Mouse (Mus musculus) kidney, adult 9 months (tissue): ENCODE measurements around the gene Plekha3.

ENCODE experiments used
- DNase-seq: peaks from one replicate; pipeline ENCODE4 v3.0.0; 2022

Plekha3 gene

DNA sequence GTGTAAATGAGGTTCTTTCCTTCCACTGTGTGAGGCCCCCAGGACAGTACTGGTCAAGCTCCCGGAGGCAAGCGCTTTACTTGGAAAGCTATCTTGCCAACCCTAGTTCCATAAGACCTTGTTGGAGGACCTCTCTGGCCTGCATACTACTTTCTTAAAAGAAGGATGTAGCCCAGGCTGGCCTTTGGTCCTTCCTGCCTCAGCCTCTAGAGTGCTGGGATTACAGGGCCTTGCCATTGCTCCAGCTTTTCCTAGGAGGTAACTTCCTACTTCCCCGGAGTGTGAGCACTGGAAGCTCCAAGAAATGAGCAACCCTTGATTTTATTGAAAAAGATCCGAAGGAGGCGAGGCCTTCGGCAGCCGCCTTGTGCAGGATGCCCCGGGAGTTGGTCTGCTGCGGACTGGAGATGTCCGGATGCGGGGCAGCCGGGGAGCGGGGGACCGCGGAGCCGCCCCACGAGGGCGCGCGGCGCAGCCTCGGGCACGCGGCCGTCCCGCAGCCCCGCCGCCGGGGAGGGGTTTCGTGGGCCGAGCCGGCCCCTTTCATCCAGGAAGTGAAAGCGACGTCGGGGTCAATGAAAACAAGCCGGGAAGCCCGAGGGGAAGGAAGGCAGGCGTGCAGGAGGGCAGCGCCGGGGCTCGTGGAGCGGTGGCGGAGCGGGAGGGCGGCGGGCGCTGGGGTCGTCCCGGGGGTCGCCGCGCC is at the start of gene Plekha3:
Plekha3 (plus strand) TSS at position 557 of the 703 bp plus-strand sequence.
- DNase-seq: peak; percentile 85

DNA sequence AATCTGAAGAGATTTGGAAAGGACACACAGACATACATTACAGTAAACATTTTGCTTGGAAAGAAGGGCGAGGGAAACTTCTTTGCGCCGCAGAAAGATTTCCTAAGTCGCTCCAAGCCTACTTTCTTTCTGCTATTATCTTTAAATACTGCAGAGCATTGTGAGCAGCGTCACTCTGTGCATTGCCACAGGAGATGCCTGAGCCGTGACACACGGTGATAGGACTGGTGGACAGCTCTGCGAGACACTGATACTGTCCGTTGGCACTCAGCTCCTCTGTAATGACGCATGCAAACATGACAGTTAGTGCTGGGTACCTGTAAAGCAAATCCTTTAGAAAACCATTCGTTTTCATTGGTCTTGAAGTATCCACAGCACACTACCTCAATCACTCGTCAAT is 44.8 kb upstream of the Plekha3 start:
- no peak for DNase-seq

DNA sequence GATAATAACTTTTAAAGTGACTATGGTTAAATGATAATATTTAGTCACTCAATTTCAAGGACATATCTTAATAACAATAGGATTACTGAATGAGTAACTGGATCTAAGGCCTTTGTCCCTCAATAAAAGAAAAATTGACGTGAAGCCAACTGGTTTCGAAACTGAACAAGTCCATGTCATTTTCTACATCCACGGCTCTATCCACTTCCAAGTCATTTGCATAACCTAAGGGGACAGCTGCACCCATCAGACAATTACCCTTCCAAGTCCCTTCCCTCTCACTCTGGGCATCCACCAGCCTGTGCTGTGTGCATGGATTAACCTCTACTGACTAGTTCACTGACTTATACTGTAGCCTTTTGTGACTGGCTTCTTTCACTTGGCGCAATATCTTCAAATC is 43.5 kb upstream of the Plekha3 start:
- no peak for DNase-seq

DNA sequence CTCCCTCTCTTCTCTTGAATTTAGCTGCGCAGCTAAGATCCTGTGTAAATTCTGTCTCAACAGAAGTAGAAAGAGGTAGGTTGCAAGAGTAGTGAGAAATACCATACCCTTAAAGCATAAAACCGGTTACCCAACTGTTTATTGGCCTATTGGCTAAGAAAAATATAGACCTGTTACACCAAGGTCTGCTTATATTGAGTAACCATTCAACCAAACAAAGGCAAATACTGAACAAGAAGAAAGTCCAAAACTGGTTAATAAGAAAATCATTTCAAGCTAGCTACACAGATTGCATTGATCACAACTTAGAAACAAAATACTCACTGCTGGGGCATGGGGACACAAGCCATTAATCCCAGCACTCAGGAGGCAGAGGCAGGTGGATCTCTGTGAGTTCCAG is 35.4 kb upstream of the Plekha3 start:
- no peak for DNase-seq

DNA sequence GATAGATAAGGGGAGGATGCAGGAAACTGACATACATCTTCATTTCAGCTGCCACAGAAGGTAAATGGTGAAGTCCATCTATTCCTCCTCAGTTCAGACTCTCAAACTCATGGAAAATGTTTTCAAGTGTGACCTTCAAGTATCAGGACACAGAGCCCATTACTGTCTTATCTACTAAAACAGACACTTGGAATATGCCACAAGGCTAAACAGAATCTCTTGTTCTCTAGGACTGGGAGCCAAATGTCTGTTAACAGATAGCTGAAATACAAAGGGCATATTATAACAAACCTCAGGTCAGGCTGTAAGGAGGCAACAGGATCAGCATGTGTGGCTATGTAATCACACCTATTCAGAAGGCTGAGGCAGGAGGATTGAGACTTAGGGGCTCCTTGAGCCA is 31.3 kb upstream of the Plekha3 start:
- no peak for DNase-seq

DNA sequence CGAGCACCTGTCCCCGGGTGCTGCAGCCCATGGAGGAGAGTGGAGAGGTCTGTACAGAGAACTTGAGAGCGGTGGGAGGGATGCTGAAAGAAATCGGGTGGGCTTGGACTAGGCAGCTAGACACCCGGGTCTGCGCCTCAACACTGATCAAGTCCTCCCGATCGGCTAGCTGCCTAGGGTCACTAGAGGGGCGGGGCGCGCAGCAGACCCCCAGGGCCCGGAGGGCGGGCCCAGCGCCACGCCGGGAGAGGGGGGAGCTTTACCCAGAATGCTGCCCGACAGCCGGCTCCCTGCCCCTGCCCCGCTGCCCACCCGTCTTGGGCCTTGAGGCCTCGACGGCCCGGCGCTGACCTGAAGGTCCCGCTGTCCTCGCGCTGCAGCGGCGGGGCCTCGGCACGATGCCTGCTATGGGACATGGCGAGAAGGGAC is 27.6 kb upstream of the Plekha3 start:
- no peak for DNase-seq

DNA sequence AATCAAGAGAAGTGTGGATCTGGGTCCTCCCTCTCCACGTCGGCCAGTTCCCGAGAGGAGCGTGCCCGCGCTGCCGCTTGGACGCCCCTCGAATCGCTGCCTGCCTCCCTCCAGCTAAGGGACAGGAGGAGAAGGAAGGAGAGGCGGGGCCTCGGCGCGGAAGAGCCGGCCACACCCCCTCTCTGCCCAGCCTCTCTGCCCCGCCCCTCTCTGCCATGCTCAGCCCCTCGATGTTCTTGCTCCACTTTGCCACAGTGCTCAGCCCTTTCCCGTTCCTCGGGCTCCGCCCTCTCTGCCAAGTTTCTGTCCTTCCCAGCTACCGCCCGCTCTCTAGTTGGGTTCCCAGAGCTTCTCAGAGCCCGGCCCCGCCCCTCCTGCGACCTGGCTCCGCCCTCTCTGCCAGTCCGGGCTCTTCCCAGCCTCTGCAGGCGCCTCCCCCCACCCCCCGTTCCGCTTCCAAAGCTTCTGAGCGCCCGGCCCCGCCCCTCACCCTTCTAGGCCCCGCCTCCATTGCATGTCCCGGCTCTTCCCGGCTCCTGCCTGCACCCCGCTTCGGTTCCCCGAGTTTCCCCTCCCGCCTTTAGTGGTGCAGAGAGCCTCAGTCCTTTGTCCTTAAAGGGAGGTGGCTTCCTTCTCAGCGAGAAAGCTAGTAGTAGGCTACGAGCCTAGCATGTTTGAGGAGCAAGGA is 27.1 kb upstream of the Plekha3 start, which contains the start of the genes Prkra and Pjvk:
Prkra (minus strand) TSS at position 133 of the 688 bp plus-strand sequence.
Pjvk (plus strand) TSS at position 594 of the 688 bp plus-strand sequence.
- peak; percentile 99 for DNase-seq

DNA sequence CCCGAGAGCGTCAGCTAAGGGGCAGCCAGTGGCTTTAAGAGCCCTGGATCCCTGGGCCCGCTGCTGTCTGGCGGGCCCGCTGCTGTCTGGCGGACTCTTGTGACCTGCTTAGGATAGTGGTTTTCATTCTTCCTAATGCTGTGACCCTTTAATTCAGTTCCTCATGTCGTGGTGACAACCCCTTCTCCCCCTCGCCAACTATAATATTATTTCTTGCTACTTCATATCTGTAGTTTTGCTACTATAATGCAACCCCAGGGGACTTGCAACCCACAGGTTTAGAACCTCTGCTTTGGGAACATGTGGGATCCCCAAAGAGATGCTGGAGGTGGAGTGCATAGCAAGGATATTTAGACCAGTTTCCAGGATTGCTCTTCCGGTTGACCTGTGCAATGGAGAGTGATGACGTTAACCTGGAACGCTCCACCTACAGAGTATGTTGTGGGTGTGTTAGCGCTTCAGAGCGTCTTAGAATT is 26.4 kb upstream of the Plekha3 start:
- DNase-seq: no peak

DNA sequence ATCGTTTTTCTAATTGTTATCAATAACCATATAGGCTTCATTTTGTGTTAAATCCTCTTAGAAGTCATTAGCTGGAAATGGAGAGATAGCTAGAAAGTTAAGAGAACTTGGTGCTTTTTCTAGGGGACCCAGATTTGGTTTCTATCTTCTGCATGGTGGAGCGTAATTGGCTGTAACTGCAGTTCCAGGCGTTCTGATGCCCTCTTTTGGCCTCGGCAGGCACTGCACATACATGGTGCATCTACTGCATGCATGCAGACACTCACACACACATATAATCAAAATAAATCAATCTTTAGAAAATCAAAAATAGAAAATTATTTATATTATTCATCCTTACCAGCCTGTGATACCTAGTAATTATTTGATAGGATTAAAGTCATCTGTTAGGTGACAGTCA is 22.0 kb upstream of the Plekha3 start:
- DNase-seq: no peak

DNA sequence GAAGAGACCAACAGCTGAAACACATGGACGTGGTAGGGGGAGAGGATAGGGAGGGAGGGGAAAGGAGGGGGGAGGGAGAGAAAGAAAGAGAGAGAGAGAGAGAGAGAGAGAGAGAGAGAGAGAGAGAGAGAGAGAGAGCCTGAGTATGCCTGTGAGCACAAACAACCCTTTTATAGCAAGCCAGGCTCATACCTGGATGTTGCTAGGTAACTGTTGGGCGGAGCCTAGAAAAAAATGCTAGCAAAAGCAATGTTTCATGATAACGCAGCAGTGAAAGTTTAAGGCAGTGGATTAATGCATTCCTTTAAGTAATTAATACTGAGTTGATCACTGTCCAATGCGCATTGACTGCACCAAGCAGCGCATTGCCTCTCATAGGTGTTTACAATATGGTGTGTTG is 20.4 kb upstream of the Plekha3 start:
- no peak for DNase-seq

DNA sequence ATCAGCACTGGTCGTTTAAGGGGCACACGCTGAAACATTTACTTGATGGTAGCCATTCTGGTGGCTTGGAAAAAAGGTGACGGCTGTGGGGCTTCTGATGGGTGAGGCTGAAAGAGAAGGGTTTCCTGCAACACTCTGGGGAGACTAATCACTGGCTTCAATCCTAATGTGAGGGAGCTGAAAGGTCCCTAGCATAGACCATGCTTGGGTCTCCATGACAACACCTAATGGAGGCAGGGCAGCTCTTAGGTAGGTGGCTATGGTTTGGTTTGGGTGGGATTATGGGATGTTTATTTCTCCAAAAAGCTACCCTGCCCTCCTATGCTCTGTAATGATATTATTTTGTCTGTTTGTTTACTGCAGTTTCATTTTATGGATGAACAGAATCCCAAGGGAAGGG is 19.6 kb upstream of the Plekha3 start:
- DNase-seq: no peak

DNA sequence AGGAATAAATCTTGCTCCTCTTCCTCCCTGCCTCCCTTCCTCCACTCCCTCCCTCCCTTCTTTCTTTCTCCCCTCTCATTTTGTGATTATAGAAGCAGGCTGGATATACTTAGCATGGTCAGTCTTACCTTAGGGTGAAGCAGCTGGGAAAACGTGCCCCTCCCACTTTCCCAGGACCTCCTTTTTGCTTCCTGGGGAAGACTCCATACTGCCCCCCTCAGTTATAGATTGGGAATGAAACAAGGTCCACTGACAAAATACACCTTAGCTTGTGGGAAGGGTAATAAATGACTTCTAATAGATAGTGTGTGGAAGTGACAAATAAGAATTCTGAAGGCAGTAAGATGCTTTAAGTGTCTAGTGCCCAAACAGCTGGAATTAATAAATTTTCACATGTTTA is 19.1 kb upstream of the Plekha3 start:
- DNase-seq: peak; percentile 33

DNA sequence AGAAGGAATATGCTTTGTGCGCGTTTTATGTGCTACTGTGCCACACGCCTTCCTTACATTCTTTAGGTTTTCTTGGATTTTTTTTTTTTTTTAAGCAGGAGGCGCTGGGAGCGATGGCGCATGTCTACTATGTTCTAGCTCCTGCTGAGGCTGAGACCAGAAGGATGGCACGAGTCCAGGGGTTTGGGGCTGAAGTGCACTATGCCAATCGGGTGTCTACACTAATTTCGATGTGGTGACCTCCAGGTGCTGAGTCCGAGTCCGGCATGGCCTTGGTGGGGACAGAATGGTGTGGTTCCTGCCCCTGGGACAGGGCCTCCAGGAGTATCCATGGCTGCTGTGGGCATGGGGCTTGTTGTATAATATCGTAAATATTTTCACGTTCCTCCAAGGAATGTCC is 16.5 kb upstream of the Plekha3 start:
- DNase-seq: no peak

DNA sequence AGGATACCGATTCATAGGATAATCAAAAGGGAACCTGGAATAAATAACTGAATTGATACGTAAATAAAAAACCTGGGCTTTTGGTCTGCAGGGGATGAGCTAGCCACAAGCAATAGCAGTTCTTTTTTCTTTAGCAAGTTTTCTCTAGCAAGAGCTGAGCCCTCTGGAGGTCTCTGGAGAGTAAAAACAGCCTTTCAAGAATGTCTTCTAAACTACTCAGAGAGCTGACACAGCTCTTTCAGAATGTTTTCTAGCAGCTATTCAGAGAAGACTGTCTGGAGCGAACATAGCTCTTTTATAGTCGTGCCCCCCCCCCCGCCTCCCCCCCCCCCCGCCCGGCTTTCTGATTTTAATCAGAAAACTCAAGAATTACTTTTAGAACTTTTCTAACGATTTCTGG is 15.7 kb upstream of the Plekha3 start:
- DNase-seq: no peak

DNA sequence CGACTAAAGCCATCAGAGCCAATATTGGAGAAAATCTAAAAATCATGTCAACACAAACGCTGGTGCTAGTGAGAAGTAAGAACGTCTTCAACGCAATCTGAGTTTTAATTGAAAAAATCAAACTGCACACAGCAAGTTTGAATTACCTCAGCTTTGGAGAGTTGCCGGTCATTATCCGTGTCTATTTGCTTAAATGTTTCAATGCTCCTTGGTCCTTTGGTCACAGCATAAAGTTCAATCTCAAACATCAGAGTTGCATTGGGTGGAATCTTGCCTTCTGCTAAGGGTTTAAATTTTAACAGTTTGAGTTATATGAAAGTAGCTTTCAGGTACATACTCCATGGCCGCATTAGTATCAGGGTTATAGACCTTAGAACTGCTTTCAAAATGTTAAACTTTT is 9.6 kb upstream of the Plekha3 start:
- peak; percentile 71 for DNase-seq

DNA sequence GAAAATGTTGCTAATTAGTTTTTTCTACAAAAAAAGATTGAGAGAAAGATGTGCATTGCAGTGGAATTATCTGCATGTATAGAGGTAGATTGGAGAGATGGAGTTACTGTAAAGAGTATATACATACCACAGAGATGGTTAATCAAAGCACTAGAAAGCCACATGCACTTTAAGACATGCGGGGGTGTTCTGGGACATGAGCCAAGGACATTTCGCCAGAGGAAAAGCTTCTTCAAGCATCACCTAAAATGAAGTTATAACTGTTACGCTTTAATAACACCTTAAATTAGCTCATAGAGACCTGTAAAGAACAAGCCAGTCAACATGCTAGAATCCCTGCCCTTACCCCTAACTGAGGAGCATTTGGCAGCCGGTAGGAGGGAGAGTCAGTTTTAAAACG is 7.9 kb upstream of the Plekha3 start:
- no peak for DNase-seq

DNA sequence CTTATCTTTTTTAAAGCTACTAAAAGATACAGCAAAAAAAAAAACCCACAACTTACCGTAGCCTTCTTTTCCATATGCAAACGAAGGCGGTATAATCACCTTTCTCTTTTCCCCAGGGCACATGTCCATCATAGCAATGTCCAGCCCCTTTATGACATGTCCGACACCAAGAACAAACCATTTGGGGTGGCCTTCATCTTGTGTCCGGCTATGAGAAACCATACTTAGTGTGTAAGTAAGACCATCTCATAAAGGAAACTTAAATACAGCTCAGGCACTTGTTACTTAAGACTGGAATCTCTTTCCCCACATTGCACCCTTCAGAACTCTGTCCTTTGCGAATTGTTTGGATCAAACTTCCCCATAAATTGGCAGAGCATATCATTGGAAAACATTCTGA is 3.4 kb upstream of the Plekha3 start:
- DNase-seq: no peak

DNA sequence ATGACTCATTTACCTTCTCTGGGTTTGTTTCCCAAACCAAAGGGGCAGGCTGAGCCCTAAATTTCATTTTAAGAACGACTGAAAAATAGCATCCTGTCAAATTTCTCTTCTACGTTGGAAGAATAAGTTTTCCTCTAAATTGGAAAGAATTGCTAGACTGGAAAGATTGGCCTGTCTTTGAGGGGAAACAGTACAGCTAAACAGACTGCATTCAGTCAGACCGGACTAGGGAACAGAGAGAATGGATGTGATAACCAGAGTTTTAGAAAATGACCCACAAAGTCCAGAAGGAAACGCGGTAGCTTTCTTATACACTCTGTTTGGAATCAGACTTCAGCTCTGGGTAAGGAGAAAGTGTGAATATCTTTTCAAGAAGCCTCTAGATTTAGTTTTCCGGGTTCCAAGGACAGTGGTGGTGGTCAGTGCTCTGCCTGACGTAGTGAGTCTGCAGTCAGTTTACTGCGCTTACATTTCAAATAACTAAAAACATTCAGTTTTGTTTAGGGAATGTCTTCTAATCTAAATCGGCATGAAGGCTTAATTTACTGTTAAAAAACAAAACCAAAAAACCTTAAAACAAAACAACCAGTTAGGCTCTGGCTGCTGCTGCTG is 2.8 kb upstream of the Plekha3 start:
- DNase-seq: no peak

DNA sequence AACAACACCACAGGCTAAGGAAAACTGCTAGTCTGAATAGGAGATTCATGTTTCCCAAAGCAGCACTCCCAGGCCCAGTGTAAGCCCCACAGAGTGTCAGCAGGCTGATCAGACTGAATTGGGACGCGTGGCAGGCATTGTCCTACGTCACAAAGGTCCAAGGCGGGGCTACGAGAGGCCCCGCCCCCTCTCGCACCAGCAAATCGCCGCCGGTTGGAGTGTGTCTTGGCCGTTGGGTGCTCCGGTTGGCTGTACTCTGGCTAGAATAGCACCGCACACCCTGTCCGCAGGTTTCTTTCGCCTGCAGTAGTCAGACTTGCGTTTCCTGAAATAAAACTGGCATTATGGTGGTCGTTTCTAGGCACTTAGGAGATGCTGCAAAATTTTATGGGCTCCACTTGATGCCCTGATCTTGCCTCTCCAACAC is 2.1 kb upstream of the Plekha3 start, which contains the start of gene Fkbp7:
Fkbp7 (minus strand) TSS at position 151 of the 427 bp plus-strand sequence.
- DNase-seq: peak; percentile 94

DNA sequence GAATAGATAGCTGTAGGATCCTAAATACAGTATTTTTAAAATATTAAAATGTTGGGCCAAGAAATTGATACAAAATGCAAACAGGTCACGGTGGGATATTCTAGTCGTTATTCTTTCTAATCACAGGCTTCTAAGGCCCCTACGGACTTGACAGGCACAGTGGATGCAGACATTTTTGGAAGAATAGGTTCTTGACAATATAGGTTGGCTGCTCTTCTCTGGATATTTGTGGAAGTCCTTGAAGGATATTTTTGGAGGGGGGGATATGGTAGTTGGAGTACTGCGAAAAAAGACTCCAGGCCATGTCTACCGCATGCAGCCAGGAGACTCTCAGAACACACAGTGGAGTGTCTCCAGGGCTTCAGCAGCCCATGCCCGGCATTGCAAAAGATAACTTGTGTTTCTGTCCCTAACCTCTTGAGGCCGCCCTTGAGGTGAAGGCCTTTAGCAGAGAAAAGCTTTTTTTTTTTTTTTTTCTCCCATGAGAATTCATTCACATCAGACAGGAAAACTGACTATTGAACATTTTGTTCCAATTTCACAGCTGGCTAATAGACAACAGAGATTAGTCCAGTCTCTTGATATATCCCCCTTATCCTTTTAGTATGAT is 1.5 kb upstream of the Plekha3 start:
- DNase-seq: peak; percentile 79

DNA sequence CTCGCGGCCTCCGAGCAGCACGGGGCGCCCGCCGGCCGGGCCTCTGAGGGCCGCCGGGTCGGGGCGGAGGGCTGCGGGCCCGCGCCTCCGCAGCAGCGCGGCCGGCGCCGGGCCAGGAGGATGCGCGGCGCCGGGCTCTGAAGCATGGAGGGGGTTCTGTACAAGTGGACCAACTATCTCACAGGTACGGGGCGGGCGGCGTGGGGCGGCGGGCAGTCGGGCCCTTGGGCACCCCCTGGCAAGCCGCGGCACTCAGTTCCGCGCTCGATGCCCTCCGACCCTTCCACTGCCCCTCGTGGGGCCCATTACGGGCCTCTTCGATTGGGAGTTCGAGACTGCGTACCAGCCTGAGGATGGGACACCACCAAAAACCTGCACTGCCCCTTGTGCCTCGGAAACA is 370 bp downstream of the Plekha3 start:
- DNase-seq: no peak

DNA sequence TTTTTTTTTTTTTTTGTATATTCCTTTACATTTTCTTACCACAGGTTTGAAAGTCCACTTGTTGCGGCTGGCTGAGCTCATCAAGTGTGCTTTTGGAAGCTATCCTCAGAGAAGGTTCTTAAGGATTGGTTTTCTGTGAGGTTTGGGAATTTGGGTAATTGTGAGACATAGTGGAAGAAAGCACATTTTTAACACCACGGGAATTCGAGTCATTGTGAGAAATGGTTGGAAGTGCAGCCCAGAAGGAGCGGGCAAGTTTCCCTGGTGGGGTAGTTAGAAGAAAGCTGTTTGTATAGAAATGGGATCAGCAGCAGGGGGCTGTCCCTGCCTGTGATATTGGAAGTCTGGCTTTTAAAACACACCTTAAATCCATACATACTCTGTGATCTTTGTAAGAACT is 868 bp downstream of the Plekha3 start:
- DNase-seq: no peak
